Mouse (Mus musculus): ENCODE data around the gene Vmn2r92. TPM values are rescaled to one million over a fixed set of nuclear protein-coding genes. Genes with fewer than 3 reads are reported as not detected.
"Not testable (repeated sequence)": the region's sequence is repeated elsewhere in the genome, so short reads cannot be mapped to it uniquely, and the experiment has no call there.

The Vmn2r92 gene
- polyA plus RNA-seq (2012; rRNA removed) = not detected in 2 replicates

GRCm38 (mm10) chr17:18151587-18151986 lies at the start of gene Vmn2r92:
Gene Vmn2r92, plus strand, starts transcription at chr17:18151887.
- not testable (repeated sequence) for DNase-seq (ENCODE audit: extremely low spot score in 1 of 2, low spot score in 1 of 2)

GRCm38 (mm10) chr17:18102265-18102664 lies 49.4 kb upstream of the Vmn2r92 start:
- not testable (repeated sequence) for DNase-seq (ENCODE audit: extremely low spot score in 1 of 2, low spot score in 1 of 2)

DNA sequence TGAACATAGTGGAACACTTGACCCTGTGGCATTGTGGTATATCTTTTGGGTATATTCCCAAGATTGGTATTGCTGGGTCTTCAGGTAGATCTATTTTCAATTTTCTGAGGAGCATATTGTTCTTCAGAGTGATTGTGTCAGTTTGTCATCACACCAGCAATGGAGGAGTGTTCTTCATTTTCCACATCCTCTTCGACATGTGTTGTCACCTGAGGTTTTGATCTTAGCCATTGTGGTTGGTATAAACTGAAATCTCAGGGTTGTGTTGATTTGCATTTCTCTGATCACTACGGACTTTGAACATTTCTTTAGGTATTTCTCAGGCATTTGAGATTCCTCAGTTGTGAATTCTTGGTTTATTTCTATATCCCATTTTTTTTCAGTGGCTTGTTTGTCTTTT lies 9.5 kb downstream of the Vmn2r92 start:
- not testable (repeated sequence) for DNase-seq (ENCODE audit: extremely low spot score in 1 of 2, low spot score in 1 of 2)

- DNase-seq (ENCODE audit: extremely low spot score in 1 of 2, low spot score in 1 of 2) = no peak
Observed at GRCm38 (mm10) chr17:18189732-18190131, 38.0 kb downstream of the Vmn2r92 start.

- DNase-seq (ENCODE audit: extremely low spot score in 1 of 2, low spot score in 1 of 2) = no peak
Observed at GRCm38 (mm10) chr17:18221300-18221699, 69.6 kb downstream of the Vmn2r92 start.

DNA sequence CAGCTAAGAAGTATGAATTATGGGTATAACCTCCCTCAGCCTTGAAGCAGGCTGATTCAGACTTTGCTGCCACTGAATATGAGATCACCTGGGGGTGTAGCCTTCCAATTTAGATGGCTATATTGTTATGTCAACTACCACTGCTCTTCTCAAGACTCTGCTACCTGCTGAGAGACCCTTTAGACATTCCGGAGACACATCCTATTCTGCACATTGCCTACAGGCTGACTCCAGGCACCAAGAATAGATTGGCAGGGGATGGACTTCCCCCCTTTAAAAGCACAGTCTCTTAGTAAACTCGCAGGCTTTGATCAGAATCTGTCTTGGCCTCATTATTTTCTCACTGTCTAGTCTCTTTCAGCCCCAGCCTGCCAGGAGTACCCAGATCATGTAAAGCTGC lies 80.3 kb downstream of the Vmn2r92 start:
- DNase-seq (ENCODE audit: extremely low spot score in 1 of 2, low spot score in 1 of 2) = no peak

- DNase-seq (ENCODE audit: extremely low spot score in 1 of 2, low spot score in 1 of 2) = no peak
Observed at GRCm38 (mm10) chr17:18236931-18237330, 85.2 kb downstream of the Vmn2r92 start.

Other genes with a start within 250 kb of the Vmn2r92 start
- not detected in 2 replicates for gene Fpr-rs4, start 130.2 kb upstream of the Vmn2r92 start, polyA plus RNA-seq (2012; rRNA removed)
- not detected in 2 replicates for gene Vmn2r124, start 102.5 kb upstream of the Vmn2r92 start, polyA plus RNA-seq (2012; rRNA removed)
- not detected in 2 replicates for gene Vmn2r91, start 66.9 kb upstream of the Vmn2r92 start, polyA plus RNA-seq (2012; rRNA removed)
- not detected in 2 replicates for gene Vmn2r94, start 125.9 kb downstream of the Vmn2r92 start, polyA plus RNA-seq (2012; rRNA removed)
- not detected in 2 replicates for gene Vmn2r93, start 146.2 kb downstream of the Vmn2r92 start, polyA plus RNA-seq (2012; rRNA removed)